Mouse (Mus musculus) CH12.LX (cell line): ENCODE measurements at regions not wholly inside any gene's neighbourhood (a gene's known extent, or its start where the extent isn't known, plus 50 kb on each side); places are given as distances from the start of the nearest gene placed in this dataset.
A peak's percentile ranks its signal among the peaks of the same experiment; 100 is the strongest.

Source experiments
- DNase-seq: peaks from one replicate; pipeline ENCODE4 v3.0.0-alpha.2; 2013; ENCODE audit errors: extremely low read depth
- H3K27ac ChIP-seq: 2 replicates; pipeline ENCODE4 v1.5.1; 2012; ENCODE audit warnings: low read depth, mild to moderate bottlenecking, control low read depth, moderate library complexity; ENCODE audit not compliant: insufficient read depth
- H3K27me3 ChIP-seq: replicated peaks from 2 replicates; pipeline ENCODE3; 2012; ENCODE audit warnings: inconsistent platforms
- H3K36me3 ChIP-seq, 2 experiments: replicated peaks in 1 of 2; 2 replicates each; pipeline versions ENCODE3 to v1.6.1; 2012; ENCODE audit warnings: inconsistent platforms in 1 of 2, low read length in 1 of 2, mild to moderate bottlenecking in 1 of 2, mixed read lengths in 1 of 2, moderate library complexity in 1 of 2; ENCODE audit not compliant: control insufficient read depth in 1 of 2, insufficient read depth in 1 of 2
- H3K4me1 ChIP-seq, 2 experiments: 2 replicates each; pipeline ENCODE4 v1.6.1; 2012; ENCODE audit warnings: inconsistent platforms in 1 of 2, moderate library complexity in 1 of 2; ENCODE audit not compliant: insufficient read depth in 2 of 2, control insufficient read depth in 1 of 2
- H3K4me2 ChIP-seq: 2 replicates; pipeline ENCODE4 v1.6.1; 2012; ENCODE audit warnings: low read depth, mild to moderate bottlenecking, control low read depth; ENCODE audit not compliant: poor library complexity, insufficient read depth, severe bottlenecking
- H3K4me3 ChIP-seq, 3 experiments: fragments of 150-350 bp in 1 of 3; sonication (generic) in 1 of 3; replicated peaks in 1 of 3; 2 replicates each; pipeline versions ENCODE3 to v1.5.1; 2011 to 2012; ENCODE audit warnings: low read depth in 2 of 3, low read length in 2 of 3, mild to moderate bottlenecking in 2 of 3, moderate library complexity in 2 of 3, control low read depth in 1 of 3, improper control_type of control experiment in 1 of 3, inconsistent platforms in 1 of 3, mixed read lengths in 1 of 3; ENCODE audit not compliant: poor library complexity in 1 of 3
- H3K79me2 ChIP-seq: replicated peaks from 2 replicates; pipeline ENCODE4 v1.6.1; 2012; ENCODE audit warnings: mild to moderate bottlenecking, moderate library complexity; ENCODE audit not compliant: control insufficient read depth, poor library complexity, insufficient read depth, severe bottlenecking; ENCODE audit errors: extremely low read depth
- H3K9ac ChIP-seq: 2 replicates; pipeline ENCODE4 v1.6.1; 2012; ENCODE audit warnings: low read depth, mild to moderate bottlenecking, control low read depth, moderate library complexity; ENCODE audit not compliant: insufficient read depth
- H3K9me3 ChIP-seq: replicated peaks from 2 replicates; pipeline ENCODE3; 2012; ENCODE audit warnings: low read length, inconsistent platforms, mixed read lengths
- BHLHE40 ChIP-seq: IDR thresholded peaks from 2 replicates; pipeline ENCODE4 v1.6.1; 2011; ENCODE audit warnings: mild to moderate bottlenecking, low read depth, low read length, improper control_type of control experiment
- CHD1 ChIP-seq: IDR thresholded peaks from 2 replicates; pipeline ENCODE4 v1.6.1; 2012; ENCODE audit warnings: low read depth, low read length, improper control_type of control experiment, inconsistent platforms
- ELF1 ChIP-seq: IDR thresholded peaks from 2 replicates; pipeline ENCODE4 v1.6.1; 2014; ENCODE audit warnings: low read depth, mild to moderate bottlenecking, inconsistent platforms, low read length, improper control_type of control experiment
- EP300 ChIP-seq: IDR thresholded peaks from 2 replicates; pipeline ENCODE4 v1.6.1; 2011; ENCODE audit warnings: low read length, improper control_type of control experiment
- GABPA ChIP-seq: IDR thresholded peaks from 2 replicates; pipeline ENCODE4 v1.6.1; 2012; ENCODE audit warnings: low read depth, low read length, improper control_type of control experiment, inconsistent platforms; ENCODE audit not compliant: insufficient replicate concordance
- HCFC1 ChIP-seq: IDR thresholded peaks from 2 replicates; pipeline ENCODE4 v1.6.1; 2012; ENCODE audit warnings: low read depth, mild to moderate bottlenecking, inconsistent platforms, low read length, improper control_type of control experiment
- IRF4 ChIP-seq: IDR thresholded peaks from 2 replicates; pipeline ENCODE4 v1.6.1; 2014; ENCODE audit warnings: low read depth, mild to moderate bottlenecking, inconsistent platforms, low read length, improper control_type of control experiment
- KAT2A ChIP-seq: IDR thresholded peaks from 2 replicates; pipeline ENCODE4 v1.6.1; 2012; ENCODE audit warnings: low read length, improper control_type of control experiment, inconsistent platforms; ENCODE audit not compliant: insufficient replicate concordance
- MAX ChIP-seq: IDR thresholded peaks from 2 replicates; pipeline ENCODE4 v1.6.1; 2011; ENCODE audit warnings: low read length, improper control_type of control experiment
- MAZ ChIP-seq: IDR thresholded peaks from 2 replicates; pipeline ENCODE4 v1.6.1; 2012; ENCODE audit warnings: low read depth, mild to moderate bottlenecking, inconsistent platforms, low read length, improper control_type of control experiment, moderate library complexity
- NELFE ChIP-seq: IDR thresholded peaks from 2 replicates; pipeline ENCODE4 v1.6.1; 2011; ENCODE audit warnings: low read depth, low read length, improper control_type of control experiment
- POLR2A ChIP-seq: IDR thresholded peaks from 2 replicates; pipeline ENCODE4 v1.6.1; 2011; ENCODE audit warnings: low read depth, mild to moderate bottlenecking, improper control_type of control experiment, low read length
- SIN3A ChIP-seq: IDR thresholded peaks from 2 replicates; pipeline ENCODE4 v1.6.1; 2012; ENCODE audit warnings: low read length, improper control_type of control experiment, inconsistent platforms
- TBP ChIP-seq: conservative IDR thresholded peaks from 2 replicates; pipeline ENCODE4 v1.6.1; 2011; ENCODE audit warnings: low read depth, low read length, improper control_type of control experiment
- UBTF ChIP-seq: IDR thresholded peaks from 2 replicates; pipeline ENCODE4 v1.6.1; 2012; ENCODE audit warnings: low read depth, mild to moderate bottlenecking, inconsistent platforms, low read length, improper control_type of control experiment, moderate library complexity
- USF1 ChIP-seq: IDR thresholded peaks from 2 replicates; pipeline ENCODE4 v1.6.1; 2014; ENCODE audit warnings: low read depth, mild to moderate bottlenecking, inconsistent platforms, low read length, improper control_type of control experiment
- USF2 ChIP-seq: conservative IDR thresholded peaks from 2 replicates; pipeline ENCODE4 v1.6.1; 2011; ENCODE audit warnings: low read depth, low read length, improper control_type of control experiment
- ZKSCAN1 ChIP-seq: IDR thresholded peaks from 2 replicates; pipeline ENCODE4 v1.6.1; 2012; ENCODE audit warnings: low read depth, inconsistent platforms, low read length, improper control_type of control experiment, borderline replicate concordance
- dilution Hi-C: fragments of 300-500 bp; cut with MboI; formaldehyde crosslinking; loops from 2 replicates; pipeline ENCODE4 v1.14.3; 2020; ENCODE audit warnings: low sequenced_read_pairs; ENCODE audit not compliant: extremely low pct_unique_long_range_greater_than_20kb, extremely low pct_ligation_motif_present
- in situ Hi-C: fragments of 300-500 bp; cut with MboI; formaldehyde crosslinking; loops from 3 replicates; pipeline ENCODE4 v1.14.3; 2019; ENCODE audit warnings: low sequenced_read_pairs, low pct_ligation_motif_present, low pct_unique_long_range_greater_than_20kb, mixed read lengths

GRCm38 (mm10) chr13:58475495-58475894, 72.4 kb upstream of the Hnrnpk start:
- TF ChIP-seq USF2 (peak; percentile 56), USF1 (peak; percentile 56), BHLHE40 (peak; percentile 43; the same call in 1 of the 2 replicates), POLR2A (no peak)
- Histone ChIP-seq H3K4me3 (no peak overlapping the region), H3K9ac (no peak overlapping the region), H3K36me3 (no peaks in the 10 kb centered on the region), H3K4me2 (no peak overlapping the region), H3K27ac (no peak overlapping the region), H3K27me3 (peaks cover 3% of the 10 kb centered on the region), H3K9me3 (no peaks in the 10 kb centered on the region), H3K4me1 (peaks cover 0 to 13% of the 10 kb centered on the region in 2 experiments; a peak in 3 of 4 replicates), H3K79me2 (no peaks in the 10 kb centered on the region)
- DNase-seq, result peak; percentile 39
- in situ Hi-C loops (no loop called here), dilution Hi-C loops (no loop called here)

GRCm38 (mm10) chr13:58472455-58472854, 69.3 kb upstream of the Hnrnpk start:
- dilution Hi-C loops (no loop called here), in situ Hi-C loops (no loop called here)
- DNase-seq, result no peak
- no peaks in the 10 kb centered on the region for H3K79me2 ChIP-seq
- peaks cover 6% of the 10 kb centered on the region for H3K27me3 ChIP-seq
- H3K4me2 ChIP-seq, result no peak overlapping the region
- no peak overlapping the region for H3K9ac ChIP-seq
- peaks cover 6% of the 10 kb centered on the region for H3K9me3 ChIP-seq
- H3K4me1 ChIP-seq, result peaks cover 0 to 13% of the 10 kb centered on the region in 2 experiments; a peak in 3 of 4 replicates
- no peak overlapping the region for H3K4me3 ChIP-seq
- no peak overlapping the region for H3K27ac ChIP-seq
- H3K36me3 ChIP-seq, result no peaks in the 10 kb centered on the region
- TF ChIP-seq IRF4 (no peak), MAZ (no peak), KAT2A (no peak), ZKSCAN1 (no peak), TBP (no peak), MAX (no peak), HCFC1 (no peak), SIN3A (no peak), USF1 (no peak), USF2 (no peak), GABPA (no peak), NELFE (no peak), CHD1 (no peak), EP300 (no peak), POLR2A (no peak), ELF1 (no peak), UBTF (no peak)
